Mouse (Mus musculus): Measurements from ENCODE around the gene Vapb. TPM values are rescaled to one million over a fixed set of nuclear protein-coding genes. Genes with fewer than 3 reads are reported as not detected.
A peak's percentile ranks its signal among the peaks of the same experiment; 100 is the strongest.
"Not testable (repeated sequence)": the region's sequence is repeated elsewhere in the genome, so short reads cannot be mapped to it uniquely, and the experiment has no call there.

The Vapb gene
- 100 to 1,000 TPM; 122 to 125 TPM for total RNA-seq (2021)

- DNase-seq (ENCODE audit: low spot score in 2 of 2): peak; percentile 100
- intact Hi-C loops (cut with DNase I): loop anchor here (5.0 kb wide), 1 partner anchor 75 kb away; no protein-coding TSS in a partner anchor
Measured at GRCm38 (mm10) chr2:173737222-173737989, at the start of gene Vapb. TSS of gene Vapb (plus strand) at chr2:173737511.

- DNase-seq (ENCODE audit: low spot score in 2 of 2): no peak
- intact Hi-C loops (cut with DNase I): no loop called here
Measured at GRCm38 (mm10) chr2:173689835-173690234, 47.5 kb upstream of the Vapb start.

DNA sequence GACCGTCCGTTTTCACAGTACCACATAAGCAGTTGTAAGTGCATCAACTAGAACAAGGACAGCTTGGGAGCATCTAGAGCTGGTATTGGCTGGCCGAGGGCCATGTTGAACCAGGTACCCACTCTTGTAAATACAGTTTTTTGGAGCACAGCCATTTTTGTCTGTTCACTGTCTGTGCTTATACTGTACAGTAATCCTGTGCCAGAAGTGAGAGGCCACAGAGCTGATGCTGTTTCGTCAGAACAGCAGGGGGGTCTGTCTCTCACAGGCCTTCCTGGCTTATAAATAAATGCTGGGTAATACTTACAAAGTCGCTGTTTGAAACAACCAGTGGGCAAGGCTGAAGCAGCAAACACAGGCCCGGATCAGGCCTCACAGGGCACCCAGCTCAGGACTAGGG is 45.6 kb upstream of the Vapb start:
- no peak for DNase-seq (ENCODE audit: low spot score in 2 of 2)
- intact Hi-C loops (cut with DNase I): no loop called here

DNA sequence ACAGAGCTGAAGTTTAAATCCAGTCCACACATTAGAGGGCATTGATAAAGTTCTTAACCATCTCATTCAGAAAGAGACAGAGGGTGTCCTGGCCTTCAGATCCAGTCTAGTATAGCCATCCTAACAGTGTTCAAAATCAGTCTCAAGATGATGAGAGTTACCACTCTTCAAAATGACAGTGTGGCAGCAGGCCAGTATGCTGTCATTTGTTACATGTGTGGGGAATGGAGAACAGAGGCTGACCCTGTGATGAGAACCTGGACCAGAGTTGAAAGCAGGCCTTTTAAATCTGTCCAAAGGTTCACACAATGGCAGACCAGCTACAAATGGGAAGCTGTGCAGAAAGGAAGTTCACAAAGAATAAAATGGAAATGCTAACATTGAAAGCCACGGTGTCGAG is 44.6 kb upstream of the Vapb start:
- intact Hi-C loops (cut with DNase I): no loop called here
- DNase-seq (ENCODE audit: low spot score in 2 of 2): no peak

DNA sequence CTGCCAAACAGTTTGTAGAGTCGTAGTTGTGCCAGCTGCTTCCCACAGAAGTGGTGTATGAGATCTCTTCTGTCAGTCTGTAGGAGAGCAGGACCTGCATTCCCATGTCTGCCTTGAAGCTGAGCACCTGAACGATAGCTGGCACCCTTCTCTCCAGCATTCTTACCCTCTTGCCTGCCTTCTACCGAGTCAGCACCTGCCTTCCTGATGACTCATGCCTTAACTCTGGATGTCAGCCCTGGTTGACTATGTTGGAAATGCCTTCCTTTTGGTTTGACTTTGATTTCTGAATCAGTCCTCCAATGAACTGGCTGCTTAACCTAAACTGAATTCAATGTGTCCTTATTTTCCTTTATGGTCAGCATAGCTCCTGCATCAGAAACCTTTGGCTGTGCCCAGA is 38.5 kb upstream of the Vapb start:
- intact Hi-C loops (cut with DNase I): no loop called here
- DNase-seq (ENCODE audit: low spot score in 2 of 2): no peak

GRCm38 (mm10) chr2:173702096-173702866 is 35.0 kb upstream of the Vapb start:
- DNase-seq (ENCODE audit: low spot score in 2 of 2): no peak

GRCm38 (mm10) chr2:173702867-173703237 is 34.5 kb upstream of the Vapb start:
- no peak for DNase-seq (ENCODE audit: low spot score in 2 of 2)
- intact Hi-C loops (cut with DNase I): no loop called here

More at GRCm38 (mm10) chr2:173702096-173702866, 35.0 kb upstream of the Vapb start:
- intact Hi-C loops (cut with DNase I): no loop called here

DNA sequence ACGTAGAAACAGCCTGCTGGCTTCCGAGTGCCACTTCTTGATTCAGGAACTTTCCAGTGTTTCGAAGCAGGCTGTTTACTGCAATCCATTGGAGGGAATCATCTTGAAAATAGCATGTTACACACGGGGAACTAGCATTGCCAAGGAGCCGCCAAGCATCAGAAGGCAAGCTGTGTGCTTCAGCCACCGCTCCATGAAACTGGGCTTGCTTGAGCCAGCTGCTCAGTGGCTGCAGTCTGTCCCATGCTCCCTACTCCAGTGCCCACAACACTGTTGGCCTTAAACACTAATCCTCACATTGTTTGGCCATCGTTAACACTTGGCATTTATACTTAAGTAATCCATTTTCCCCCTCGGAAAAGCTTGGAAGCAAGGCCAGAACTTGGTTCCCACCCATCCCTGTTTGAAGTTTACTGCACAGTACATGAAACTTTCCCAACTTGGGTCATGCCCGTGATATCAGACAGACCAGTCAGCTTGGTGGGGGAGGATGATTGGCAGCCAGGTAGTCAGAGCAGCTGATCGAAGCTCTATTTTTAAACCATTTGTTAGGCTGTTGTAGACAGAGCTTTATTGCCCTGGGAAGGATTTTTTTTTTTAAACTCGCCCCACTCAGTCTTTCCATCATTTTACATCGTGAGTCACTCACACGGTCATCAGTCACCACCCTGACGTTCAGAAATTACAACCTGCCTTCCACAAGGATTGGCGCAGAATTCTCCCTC is 31.3 kb upstream of the Vapb start:
- intact Hi-C loops (cut with DNase I): no loop called here
- DNase-seq (ENCODE audit: low spot score in 2 of 2): no peak

GRCm38 (mm10) chr2:173707626-173708025 is 29.7 kb upstream of the Vapb start:
- intact Hi-C loops (cut with DNase I): loop anchor here (1.0 kb wide), 1 partner anchor 90 kb away; no protein-coding TSS in a partner anchor
- DNase-seq (ENCODE audit: low spot score in 2 of 2): not testable (repeated sequence)

GRCm38 (mm10) chr2:173710193-173710592 is 27.1 kb upstream of the Vapb start:
- intact Hi-C loops (cut with DNase I): no loop called here

GRCm38 (mm10) chr2:173712656-173713055 is 24.7 kb upstream of the Vapb start:
- no peak for DNase-seq (ENCODE audit: low spot score in 2 of 2)
- intact Hi-C loops (cut with DNase I): no loop called here

More at GRCm38 (mm10) chr2:173710193-173710592, 27.1 kb upstream of the Vapb start:
- no peak for DNase-seq (ENCODE audit: low spot score in 2 of 2)

DNA sequence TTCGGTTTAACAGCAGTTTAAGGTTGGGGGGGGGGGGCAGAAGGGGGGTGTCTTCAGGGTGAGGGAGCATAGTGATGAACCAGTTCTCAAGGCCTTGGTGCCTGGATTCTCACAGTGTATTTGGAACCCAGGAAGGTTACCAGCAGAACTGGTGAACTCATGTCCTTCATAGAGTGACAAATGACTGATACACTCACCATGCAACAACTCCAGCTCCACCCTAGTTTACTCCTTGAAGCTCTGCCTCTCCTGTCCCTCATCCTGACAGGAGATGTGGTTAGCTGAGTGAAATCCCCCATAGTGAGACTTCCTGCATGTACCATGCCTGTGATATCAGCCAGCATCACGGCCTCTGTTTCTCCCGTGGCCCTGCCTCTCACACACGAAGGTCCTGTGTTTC is 24.1 kb upstream of the Vapb start:
- intact Hi-C loops (cut with DNase I): no loop called here
- no peak for DNase-seq (ENCODE audit: low spot score in 2 of 2)

DNA sequence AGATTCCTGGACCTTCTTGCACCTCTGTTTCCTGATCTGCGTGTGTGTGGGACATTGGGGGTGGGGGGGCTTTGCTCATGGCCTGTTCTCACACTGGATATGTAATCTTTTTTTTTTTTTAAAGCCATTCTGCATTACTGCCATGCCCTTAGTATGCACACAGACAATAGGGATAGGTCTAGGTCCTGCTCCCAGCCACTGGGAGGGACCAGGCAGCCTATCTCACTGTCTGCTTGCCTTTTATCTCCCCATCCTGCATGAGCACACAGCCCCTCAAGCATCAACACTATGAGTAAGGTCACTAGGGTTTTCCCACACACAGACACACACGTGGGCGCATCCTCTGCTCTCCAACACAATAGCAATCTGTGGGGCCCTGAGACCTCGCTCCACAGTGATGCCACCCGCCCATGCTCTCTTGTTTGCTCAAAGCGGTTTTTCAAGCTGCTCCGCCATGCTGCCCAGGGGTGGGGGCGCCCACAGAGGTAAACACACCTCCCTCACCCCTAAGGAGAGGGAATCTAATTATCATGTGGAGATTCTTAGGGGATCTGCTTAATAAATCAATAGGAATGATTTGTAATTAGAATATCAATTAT is 22.6 kb upstream of the Vapb start:
- intact Hi-C loops (cut with DNase I): no loop called here
- no peak for DNase-seq (ENCODE audit: low spot score in 2 of 2)

GRCm38 (mm10) chr2:173716966-173717365 is 20.3 kb upstream of the Vapb start:
- intact Hi-C loops (cut with DNase I): no loop called here
- DNase-seq (ENCODE audit: low spot score in 2 of 2): no peak

- DNase-seq (ENCODE audit: low spot score in 2 of 2); intact Hi-C loops (cut with DNase I): not testable (repeated sequence)
Measured at GRCm38 (mm10) chr2:173719115-173719514, 18.2 kb upstream of the Vapb start, which contains the start of gene 1700010B08Rik. TSS of gene 1700010B08Rik (plus strand) at chr2:173719415.

- intact Hi-C loops (cut with DNase I): no loop called here
- no peak for DNase-seq (ENCODE audit: low spot score in 2 of 2)
Measured at GRCm38 (mm10) chr2:173722251-173722857, 15.0 kb upstream of the Vapb start.

DNA sequence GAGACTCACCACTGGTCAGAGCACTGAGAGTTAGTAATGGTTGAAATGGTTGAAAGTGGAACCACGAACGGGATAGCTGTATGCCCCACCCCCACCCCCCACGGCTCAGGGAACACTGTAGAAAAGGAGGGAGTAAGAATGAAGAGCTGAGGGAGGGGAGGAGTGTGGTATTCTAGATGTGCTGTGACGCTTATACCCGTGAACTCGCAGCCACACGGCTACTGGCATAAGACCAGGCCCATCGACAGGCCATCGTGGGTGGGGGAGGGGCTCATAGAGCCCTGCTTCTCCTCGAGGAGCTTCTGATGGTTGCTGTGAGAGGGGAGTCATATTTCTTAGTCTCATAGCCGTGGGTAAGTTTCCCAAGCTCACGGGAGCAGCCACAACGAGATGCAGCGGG is 12.9 kb upstream of the Vapb start:
- no peak for DNase-seq (ENCODE audit: low spot score in 2 of 2)
- intact Hi-C loops (cut with DNase I): no loop called here

- intact Hi-C loops (cut with DNase I): no loop called here
- no peak for DNase-seq (ENCODE audit: low spot score in 2 of 2)
Measured at GRCm38 (mm10) chr2:173724940-173725807, 12.1 kb upstream of the Vapb start.

All from left cerebral cortex, postnatal 36 days (tissue).